Mouse (Mus musculus) right cerebral cortex, postnatal 25 days (tissue): ENCODE results near the gene Zdhhc22.

Source experiments
- DNase-seq: peaks from one replicate; pipeline ENCODE4 v3.0.0; 2022

Zdhhc22 gene

GRCm38 (mm10) chr12:86960791-86961335 is 29.4 kb downstream of the Zdhhc22 start:
- no peak for DNase-seq

GRCm38 (mm10) chr12:86960138-86960537 is 30.1 kb downstream of the Zdhhc22 start:
- DNase-seq: no peak

GRCm38 (mm10) chr12:86959661-86960060 is 30.6 kb downstream of the Zdhhc22 start:
- DNase-seq: no peak

- no peak for DNase-seq
These were observed 31.7 kb downstream of the Zdhhc22 start for GRCm38 (mm10) chr12:86958558-86958957.

GRCm38 (mm10) chr12:86955894-86956293 is 34.3 kb downstream of the Zdhhc22 start:
- DNase-seq: no peak

GRCm38 (mm10) chr12:86952331-86952850 is 37.8 kb downstream of the Zdhhc22 start:
- no peak for DNase-seq

- no peak for DNase-seq
These were observed 39.3 kb downstream of the Zdhhc22 start for GRCm38 (mm10) chr12:86950961-86951360.

- DNase-seq: no peak
These were observed 39.9 kb downstream of the Zdhhc22 start for GRCm38 (mm10) chr12:86950161-86950960.

- no peak for DNase-seq
These were observed 40.7 kb downstream of the Zdhhc22 start for GRCm38 (mm10) chr12:86949501-86949900.

GRCm38 (mm10) chr12:86948627-86949026 is 41.6 kb downstream of the Zdhhc22 start:
- no peak for DNase-seq

- DNase-seq: peak; percentile 66
These were observed 42.4 kb downstream of the Zdhhc22 start for GRCm38 (mm10) chr12:86947681-86948401.

GRCm38 (mm10) chr12:86946862-86947574 is 43.2 kb downstream of the Zdhhc22 start, which contains the start of gene Cipc:
Gene Cipc, plus strand, starts transcription at chr12:86947043.
- DNase-seq: peak; percentile 99

- DNase-seq: no peak
These were observed 43.9 kb downstream of the Zdhhc22 start for GRCm38 (mm10) chr12:86946301-86946781.

- DNase-seq: peak; percentile 62
These were observed 45.1 kb downstream of the Zdhhc22 start for GRCm38 (mm10) chr12:86945126-86945525.

GRCm38 (mm10) chr12:86943421-86943820 is 46.8 kb downstream of the Zdhhc22 start:
- DNase-seq: no peak

- DNase-seq: peak; percentile 44
These were observed 48.3 kb downstream of the Zdhhc22 start for GRCm38 (mm10) chr12:86941734-86942486.

- DNase-seq: no peak
These were observed 49.1 kb downstream of the Zdhhc22 start for GRCm38 (mm10) chr12:86941173-86941572.

GRCm38 (mm10) chr12:86938571-86938970 is 51.7 kb downstream of the Zdhhc22 start:
- DNase-seq: no peak

GRCm38 (mm10) chr12:86936587-86937343 is 53.5 kb downstream of the Zdhhc22 start:
- no peak for DNase-seq

GRCm38 (mm10) chr12:86935692-86936282 is 54.4 kb downstream of the Zdhhc22 start:
- DNase-seq: no peak

GRCm38 (mm10) chr12:86934748-86935147 is 55.5 kb downstream of the Zdhhc22 start:
- no peak for DNase-seq
